Mouse (Mus musculus): ENCODE measurements around the gene Pcgf2.
"Not testable (repeated sequence)": the region's sequence is repeated elsewhere in the genome, so short reads cannot be mapped to it uniquely, and the experiment has no call there.

Gene Pcgf2

DNA sequence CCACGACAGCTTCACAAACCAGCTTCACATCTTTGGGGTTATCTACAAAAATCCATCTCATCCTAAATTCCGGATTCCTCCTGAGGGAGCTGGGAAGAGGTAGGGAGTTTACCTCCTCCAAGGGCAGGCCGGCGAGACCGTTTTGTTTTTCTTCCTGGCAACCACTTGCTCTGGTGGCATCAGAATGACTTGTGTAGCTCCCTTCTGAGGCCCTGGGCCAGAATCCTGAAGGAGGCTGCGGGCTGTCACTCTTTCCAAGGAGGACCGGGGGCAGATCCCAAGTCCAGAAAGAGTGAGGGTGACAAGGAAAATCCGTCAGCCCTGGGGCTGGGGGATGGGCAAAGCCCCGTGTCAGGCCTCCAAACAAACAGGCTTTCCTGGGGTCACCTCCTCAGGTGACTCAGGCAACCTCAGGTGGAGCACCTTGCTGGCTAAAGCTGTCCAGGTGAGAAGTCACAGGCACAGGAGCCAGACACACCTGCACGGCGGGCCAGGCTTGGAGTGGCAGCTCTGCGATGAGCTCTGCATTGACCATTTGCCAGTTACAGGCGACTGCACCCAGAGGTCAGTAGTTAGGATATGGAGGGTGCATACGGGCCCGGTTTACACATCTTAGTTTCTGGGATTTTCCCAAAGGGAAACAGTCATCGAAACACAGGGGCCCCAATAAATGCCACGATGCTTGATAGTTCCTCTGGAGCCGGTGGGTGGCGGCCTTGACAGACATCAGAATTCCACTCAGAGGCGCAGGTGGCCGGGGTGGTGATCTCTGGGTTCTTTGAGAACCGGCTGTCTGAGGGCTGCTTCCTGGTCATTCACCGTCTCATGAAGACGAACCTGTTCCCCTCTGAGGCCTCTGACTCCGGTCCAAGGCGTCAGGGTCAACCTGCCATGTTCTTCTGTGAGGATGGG lies 17.3 kb upstream of the Pcgf2 start:
- no peak for DNase-seq (ENCODE audit: low read depth, low spot score)

DNA sequence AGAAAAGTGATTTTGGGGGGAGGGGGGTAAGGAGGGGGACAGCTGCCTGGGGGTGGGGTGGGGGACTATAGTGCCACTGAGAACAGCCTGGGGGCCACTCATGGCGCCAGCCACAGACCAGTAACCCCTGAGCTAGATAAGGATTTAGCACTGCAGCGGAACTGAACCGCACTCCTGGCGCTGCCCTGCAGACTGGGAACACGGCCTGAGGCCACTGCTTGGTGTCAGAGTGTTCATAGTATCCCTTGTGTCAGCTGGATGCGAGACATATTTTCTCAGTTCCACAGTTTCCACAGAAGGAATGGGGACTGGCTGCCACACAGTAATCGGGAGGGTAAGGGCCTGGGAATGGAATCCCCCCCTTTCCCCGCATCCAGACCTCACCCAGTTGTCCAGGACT lies 15.7 kb upstream of the Pcgf2 start:
- no peak for DNase-seq (ENCODE audit: low read depth, low spot score)

DNA sequence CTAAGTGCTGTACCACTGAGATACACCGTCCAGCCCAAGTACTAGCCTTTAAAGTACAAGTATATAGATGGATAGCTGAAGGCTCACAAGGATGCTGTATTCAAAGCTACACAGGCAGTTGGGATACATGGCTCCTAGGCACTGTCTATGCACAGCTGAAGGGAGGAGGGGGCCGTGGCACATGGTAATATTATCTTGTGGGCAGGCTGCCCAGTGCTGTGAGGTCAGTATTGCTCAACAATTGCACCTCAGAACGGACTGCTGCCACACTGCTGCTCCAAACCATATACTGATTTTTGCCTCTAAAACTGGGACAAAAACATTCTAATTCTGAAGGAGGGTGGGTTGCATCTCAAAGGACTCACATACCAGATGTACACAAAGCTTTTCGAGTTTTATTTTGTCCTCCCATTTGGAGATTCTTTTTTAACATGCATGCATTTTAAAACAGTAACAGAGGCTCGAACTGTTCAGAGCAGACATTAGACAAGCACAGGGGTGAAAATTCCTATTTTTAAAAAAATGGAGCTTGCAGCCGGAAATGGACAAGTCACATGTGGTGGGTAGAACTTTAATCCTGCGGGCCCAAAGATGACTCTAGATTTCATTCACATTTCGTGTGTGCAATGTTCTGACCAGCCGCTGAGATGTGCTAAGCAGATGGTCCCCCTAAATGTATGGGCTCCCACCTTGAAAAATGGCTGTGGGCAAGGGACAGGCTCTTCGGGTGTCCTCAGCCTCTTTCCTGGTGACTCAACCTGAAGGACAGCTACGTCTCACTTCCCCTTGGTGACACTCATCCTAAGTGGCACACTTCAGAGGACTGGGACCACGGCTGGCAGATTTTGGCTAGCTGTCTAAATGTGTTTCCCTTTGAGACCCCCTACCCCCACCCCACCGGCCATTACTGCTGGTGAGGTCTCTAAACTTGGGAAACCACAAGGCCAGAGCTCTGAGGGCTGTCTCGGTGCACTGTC lies 14.8 kb upstream of the Pcgf2 start:
- DNase-seq (ENCODE audit: low read depth, low spot score): no peak

DNA sequence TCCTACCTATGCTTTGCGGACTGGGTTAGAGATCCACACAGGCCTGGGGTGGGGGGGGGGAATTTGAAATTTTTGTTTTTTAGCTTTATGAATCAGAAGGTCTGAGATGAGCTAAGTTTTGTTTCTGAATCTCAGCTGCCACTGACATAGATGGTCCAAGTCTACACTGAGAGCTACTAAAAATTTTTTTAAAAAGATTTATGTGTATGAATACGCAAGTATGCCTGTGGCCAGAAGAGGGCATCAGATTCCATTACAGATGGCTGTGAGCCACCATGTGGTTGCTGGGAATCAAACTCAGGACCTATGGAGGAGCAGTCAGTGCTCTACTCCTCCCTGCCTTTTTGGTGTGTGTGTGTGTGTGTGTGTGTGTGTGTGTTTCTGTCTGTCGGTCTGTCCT lies 14.1 kb upstream of the Pcgf2 start:
- no peak for DNase-seq (ENCODE audit: low read depth, low spot score)

DNA sequence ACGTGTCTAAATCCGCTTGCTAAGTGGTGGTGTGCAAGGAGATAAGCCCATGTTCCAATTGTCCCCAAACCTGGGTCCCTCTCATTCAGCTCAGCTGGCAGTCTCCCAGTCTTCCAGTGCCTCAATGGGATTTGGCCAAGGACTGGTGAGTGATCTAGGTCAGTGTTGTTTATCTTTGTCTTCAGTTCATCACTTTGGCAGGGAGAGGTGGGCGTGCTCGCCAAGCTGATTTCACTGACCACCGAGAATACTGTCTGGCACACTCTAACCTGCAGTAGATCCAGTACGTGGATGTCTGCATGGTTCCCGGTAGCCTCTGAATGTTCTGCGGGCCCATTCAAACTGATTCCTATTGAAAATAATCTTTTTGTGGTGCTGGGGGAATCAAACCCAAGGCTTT lies 13.6 kb upstream of the Pcgf2 start:
- no peak for DNase-seq (ENCODE audit: low read depth, low spot score)

DNA sequence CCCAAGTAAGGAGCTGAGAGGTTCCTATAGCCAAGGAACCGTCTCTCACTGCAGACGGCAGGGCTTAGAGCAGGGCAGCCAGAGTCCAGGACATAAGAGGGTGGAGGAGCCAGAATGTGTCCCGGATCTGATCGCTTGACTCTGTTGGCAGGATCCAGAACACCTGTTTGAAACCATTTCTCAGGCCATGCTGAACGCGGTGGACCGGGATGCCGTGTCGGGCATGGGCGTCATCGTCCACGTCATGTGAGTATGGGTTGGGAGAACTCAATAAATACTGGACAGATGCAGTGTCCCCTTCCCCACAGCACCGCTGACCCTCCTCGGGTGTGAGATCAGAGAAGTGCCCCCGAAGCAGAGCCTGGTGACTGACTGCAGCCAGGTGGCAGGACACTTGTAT lies 12.0 kb upstream of the Pcgf2 start:
- no peak for DNase-seq (ENCODE audit: low read depth, low spot score)

DNA sequence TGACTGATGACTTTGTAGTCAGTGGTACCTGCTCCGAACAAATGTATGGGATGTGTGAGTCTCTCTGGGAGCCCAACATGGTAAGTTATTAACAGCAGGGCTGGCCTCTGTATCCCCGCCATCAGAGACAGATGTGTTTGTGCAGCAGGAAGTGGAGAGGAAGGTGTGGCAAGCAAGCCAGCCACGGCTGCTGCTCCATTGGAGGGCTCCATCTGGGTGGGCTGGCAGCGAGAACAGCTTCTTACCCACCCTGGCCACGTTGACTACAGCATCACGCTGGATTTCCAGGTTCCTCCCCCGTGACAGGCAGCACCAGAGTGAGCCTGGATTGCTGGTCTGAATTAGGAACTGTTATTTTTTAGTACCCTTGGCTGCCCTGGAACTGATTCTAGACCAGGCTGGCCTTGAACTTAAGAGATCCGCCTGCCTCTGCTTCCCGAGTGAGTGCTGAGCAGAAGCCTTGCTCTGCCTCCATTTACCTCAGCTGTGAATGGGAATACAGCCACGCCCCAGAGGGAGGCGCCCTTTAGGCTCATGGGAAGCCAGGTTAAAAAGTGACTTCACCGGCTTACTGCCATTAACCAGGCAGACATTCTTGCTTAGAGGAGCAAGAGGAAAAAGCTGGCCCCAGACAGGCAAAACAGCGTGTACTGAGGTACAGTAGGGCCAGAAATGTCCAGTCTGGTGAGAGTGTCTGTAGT lies 11.1 kb upstream of the Pcgf2 start:
- DNase-seq (ENCODE audit: low read depth, low spot score): no peak

DNA sequence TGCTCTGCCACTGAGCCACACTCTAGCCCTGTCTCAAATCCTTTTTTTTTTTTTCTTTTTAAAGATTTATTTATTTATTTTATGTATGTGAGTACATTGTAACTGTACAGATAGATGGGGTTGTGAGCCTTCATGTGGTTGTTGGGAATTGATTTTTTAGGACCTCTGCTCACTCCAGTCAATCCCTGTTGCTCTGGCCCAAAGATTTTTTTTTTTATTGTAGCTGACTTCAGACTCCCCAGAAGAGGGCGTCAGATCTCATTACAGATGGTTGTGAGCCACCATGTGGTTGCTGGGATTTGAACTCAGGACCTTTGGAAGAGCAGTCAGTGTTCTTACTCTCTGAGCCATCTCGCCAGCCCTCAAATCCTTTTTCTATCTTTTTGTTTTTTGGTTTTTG lies 9.8 kb upstream of the Pcgf2 start:
- DNase-seq (ENCODE audit: low read depth, low spot score): not testable (repeated sequence)

DNA sequence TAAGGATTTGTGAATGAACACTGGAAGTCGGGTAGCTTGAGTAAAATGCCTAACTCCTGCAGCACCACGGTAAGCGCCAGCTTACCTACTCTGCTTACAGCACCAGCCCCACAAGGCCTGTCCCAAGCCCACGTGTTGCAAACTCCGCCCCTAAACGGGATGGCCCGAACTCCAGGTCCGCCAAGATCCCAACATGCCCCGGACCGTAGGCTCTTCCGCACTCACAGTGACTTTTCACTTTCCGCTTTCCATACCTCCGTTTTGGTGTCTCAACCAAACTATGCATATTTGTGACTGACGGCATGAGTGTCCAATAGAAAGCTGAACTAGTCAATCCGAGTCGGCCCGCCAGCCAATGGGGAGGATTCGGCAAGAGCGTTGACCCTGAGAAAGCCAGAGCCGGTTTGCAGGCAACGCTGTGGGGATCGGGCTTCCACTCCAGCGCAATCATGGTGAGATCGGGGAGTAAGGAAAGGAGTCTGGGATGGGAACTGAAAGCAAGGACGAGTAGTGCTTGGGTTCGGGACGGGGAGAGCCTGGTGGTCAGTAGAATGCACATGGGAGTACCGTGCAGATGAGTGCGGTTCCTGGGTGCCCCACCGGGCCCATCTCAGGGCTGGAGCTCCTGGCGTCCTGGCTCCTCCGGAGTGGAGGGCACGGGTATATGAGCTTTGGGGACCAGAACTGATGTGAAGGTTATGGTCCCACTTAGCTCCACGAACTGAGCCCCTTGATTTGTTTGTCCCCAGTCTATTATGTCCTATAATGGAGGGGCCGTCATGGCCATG lies 2.9 kb upstream of the Pcgf2 start, which contains the start of gene Psmb3:
TSS of gene Psmb3 (plus strand) at position 361 of the 788 bp plus-strand sequence.
- DNase-seq (ENCODE audit: low read depth, low spot score): peak; percentile 99

DNA sequence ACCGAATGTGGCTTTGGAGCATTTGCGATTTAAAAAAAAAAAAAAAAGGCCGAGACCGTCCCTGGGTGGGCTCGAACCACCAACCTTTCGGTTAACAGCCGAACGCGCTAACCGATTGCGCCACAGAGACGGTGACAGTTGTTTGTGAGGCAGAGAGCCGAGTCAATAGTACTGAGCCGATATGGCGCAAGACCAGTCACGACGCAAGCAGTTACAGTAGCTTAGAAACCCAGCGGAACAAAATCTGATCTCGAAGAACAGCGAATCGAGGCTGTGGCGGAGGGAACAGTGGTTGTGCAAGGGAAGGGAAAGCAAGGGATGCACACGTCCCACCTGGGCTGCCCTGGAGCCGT lies 2.1 kb upstream of the Pcgf2 start:
- peak; percentile 80 for DNase-seq (ENCODE audit: low read depth, low spot score)

DNA sequence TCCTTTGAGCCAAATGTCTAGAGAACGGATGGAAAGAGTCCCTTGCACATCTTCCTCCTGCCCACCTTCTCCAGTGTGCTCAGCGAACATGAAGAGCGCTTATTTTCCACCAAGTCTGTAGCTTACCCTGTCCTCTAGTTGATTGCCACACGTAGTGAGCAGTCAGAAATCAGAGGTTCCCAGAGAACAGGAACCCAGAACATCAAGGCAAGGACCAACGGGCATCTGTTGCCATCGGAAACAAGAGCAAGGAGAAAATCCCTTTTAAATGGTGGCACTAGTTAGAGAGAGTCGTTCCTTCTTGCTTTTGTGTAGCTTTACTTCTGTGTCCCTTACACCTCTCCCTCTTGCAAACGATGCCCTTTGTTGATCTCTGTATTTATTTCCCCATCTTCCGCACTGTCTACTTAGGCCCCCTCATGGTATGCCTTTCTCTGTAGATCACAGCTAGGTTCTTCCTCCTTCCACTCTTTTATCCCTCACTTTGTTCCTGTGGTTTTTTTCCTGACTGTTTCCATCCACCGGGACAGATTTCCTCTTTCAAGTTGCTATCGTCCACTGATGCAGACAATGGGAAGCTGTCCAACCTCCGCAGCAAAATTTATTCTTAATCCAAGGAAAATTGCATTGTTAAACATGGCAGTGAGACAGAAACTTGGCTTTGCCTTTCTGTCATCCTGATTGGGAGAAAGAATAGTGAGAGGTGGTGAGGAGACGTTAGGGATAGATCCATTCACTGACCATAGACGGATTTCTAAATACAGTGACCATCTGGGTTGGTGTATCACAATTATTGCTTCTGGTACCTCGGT lies 1.5 kb upstream of the Pcgf2 start:
- no peak for DNase-seq (ENCODE audit: low read depth, low spot score)

DNA sequence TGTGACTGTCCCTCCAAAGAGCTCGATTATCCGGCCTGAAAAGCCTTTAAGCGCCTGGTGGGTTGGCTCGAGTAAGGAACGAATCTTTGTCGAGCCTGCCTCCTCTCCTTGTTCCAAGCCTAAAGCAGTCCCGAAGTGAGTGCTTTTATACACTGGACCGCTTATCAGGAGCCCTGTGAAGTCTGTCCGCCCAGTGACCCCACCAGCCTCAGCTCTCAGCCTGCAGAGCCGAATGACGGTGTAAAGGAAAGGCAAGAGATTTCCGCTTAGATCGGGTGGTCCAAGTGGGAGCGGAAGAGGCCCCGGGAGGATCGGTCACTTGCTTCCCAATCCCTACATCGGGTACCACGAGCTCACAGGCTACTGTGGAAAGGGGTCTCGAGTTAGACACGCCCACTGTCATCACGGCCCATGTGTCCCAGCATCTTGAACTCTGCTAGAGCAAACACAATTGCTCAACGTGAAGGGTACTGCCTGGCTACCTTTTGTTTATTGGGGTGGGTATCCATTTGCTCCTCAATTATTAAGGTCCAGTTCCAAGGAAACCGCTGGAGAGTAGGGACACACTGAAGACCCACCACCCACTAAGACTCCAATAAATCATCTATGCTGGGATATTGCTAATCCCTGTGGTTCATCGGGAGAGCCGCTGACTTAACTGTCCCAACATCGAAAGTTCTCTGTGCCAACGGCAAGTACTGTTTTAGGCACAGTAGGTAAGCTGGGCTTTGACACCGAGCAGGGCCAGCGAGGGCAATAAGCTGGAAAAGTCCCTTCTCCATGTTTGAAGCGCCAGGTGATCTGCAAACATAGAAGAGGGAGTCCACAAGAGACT lies 666 bp upstream of the Pcgf2 start:
- no peak for DNase-seq (ENCODE audit: low read depth, low spot score)

DNA sequence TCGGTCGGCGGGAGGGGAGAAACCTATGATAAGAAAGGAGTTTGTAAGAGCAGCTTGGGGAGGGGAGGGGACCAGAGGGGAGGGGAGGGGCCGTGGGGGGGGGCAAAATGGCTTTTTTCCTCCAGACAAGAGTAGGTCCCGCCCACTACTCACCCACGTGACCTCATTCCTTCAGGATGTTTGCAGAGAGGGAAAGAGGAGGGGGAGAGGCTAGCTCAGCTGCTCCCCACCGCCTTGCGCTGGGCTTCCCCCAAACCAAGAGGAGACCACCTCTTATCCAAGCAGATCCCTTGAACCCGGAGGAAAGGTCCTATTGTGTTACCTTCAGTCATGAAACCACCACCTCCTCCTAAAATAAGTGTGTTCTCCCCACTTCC lies 683 bp downstream of the Pcgf2 start:
- DNase-seq (ENCODE audit: low read depth, low spot score): peak; percentile 93

DNA sequence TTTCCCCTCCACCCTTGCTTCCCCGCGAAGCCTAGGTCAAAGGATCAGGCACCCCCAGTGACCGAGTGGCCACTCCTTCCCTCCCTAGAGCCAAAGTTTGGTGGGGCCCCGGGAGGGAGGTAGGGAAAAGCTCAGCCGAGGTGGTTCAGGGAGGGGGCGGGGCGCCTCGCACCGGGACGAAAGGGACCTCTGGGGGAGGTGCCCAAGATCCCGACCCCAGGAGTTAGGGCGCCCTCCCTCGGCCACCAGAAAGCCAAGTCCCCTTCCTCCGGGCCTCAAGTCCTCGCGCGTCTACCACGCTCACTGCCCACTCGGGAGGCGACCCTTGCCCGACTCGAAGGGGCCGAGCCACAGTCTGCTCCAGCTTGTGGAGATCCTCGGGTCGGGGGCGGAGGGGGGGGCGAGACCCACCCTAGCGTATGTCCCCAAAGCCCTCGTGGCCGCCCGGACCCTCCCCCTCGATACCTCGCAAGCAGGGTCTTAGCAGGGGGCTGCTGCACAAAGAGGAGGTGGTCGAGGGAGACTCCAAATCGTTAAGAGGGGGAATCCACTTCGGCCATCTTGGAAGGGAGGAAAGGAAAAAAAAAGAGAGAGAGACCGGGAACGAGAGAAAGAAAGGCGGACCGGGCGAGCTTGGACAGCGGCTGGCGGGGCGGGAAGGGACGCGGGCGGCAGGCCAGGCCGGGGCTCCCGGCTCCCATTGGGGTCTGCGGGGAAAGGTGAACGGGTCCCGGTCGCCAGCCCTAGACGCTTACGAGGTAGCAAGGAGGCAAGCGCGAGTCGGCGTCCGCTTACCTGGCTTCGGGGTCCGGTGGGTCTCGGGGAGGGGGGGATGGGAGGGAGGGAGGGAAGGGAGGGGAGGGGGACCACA lies 1.3 kb downstream of the Pcgf2 start:
- no peak for DNase-seq (ENCODE audit: low read depth, low spot score)

DNA sequence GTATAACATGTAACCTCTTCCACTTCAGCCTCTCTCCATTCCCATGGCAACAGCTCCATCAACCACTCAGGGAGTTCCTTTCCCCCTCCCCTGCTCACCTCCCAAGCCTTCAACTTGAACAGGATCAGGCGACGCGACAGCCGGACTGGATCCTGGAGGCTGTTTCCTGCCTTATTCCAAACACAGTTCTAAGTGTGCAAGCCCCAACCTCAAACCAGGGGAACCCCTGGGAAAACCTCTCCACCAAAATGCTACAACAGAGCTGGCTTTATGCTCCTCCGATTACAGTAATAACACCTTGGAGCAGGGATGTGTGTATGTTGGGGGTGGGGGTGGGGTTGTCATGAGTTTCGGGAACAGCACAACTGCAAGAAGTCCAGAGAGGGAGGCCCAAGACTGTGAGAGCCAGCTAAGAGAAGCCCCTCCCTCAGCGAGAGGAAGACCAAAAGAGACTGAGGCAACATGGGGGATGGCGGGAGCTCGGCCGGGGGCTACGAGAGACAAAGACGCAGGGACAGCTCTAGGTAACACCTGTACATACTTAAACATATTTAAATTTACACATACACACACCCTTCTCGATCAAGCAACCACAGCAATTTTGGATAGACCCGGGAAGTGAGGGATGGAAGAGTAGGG lies 2.3 kb downstream of the Pcgf2 start:
- DNase-seq (ENCODE audit: low read depth, low spot score): no peak

DNA sequence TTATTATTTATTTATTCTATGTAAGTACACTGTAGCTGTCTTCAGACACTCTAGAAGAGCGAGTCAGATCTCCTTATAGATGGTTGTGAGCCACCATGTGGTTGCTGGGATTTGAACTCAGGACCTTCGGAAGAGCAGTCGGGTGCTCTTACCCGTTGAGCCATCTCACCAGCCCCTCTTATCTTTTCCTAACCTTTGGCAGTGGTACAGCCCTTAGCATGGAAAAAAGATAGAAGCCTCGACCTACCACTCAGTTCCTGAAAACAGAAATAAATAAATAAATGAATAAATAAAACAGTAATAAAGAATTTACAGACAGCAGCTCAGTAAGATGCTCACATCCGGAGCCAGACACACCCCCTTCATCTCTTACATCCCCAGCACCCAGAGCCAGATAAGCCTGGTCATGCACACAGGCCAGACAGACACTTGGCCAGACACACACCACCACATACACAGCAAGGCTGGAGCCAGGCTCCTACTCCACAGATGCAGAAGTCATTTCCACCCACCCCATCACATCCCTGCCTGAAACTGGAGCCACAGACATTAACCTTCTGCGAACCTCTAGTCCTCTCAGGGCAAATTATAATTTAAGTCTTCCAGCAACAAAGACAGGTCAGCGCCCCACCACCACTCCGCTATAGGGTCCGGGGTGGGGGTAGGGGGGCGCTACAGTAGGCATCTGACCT lies 3.0 kb downstream of the Pcgf2 start:
- no peak for DNase-seq (ENCODE audit: low read depth, low spot score)

DNA sequence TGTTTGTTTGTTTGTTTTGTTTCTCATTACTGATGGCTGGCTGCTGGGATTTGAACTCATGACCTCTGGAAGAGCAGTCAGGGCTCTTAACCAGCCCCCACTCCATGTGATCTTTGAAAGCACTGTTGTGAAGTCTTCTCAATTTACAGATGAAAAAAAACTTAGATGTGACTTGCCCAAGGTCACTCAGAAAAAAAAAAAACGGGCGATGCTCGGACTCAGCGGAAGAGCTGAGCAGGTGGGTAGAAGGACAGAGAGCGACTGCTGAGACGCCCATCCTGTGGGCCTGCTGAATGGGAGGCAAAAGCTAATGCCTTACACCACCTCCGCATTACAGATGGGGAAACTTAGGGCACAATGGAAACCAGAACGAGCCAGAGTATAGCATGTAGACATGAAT lies 3.6 kb downstream of the Pcgf2 start:
- no peak for DNase-seq (ENCODE audit: low read depth, low spot score)
